Mouse (Mus musculus) olfactory bulb, adult 2 months (tissue): Measurements from ENCODE around the gene Cfd.

Source experiments
- CTCF ChIP-seq: fragments of 200-500 bp; IDR thresholded peaks from 2 replicates; pipeline ENCODE4 v1.5.1; 2012; ENCODE audit warnings: low read depth, mild to moderate bottlenecking, low read length, moderate library complexity; ENCODE audit not compliant: insufficient read depth
- POLR2A ChIP-seq: fragments of 200-500 bp; IDR thresholded peaks from 2 replicates; pipeline ENCODE4 v1.6.1; 2012; ENCODE audit warnings: mild to moderate bottlenecking, low read depth, low read length, moderate library complexity; ENCODE audit not compliant: insufficient read depth

- TF ChIP-seq CTCF (no peak), POLR2A (no peak)
Observed at GRCm38 (mm10) chr10:79881981-79882380, 8.7 kb upstream of the Cfd start.
